Mouse (Mus musculus) spleen, adult 2 months (tissue): ENCODE measurements around the gene H2-Ab1. TPM values are rescaled to one million over a fixed set of nuclear protein-coding genes. Genes with fewer than 3 reads are reported as not detected.

Experiments
- DNase-seq, 2 experiments: peaks; one replicate each; pipeline versions ENCODE4 v3.0.0 to v3.0.0-alpha.2; 2012 to 2021; ENCODE audit warnings: low spot score in 2 of 2, low read depth in 1 of 2
- H3K27ac ChIP-seq: fragments of 200-500 bp; 2 replicates; pipeline ENCODE4 v1.5.1; 2012; ENCODE audit warnings: low read length, inconsistent platforms; ENCODE audit not compliant: insufficient read depth
- H3K27me3 ChIP-seq: fragments of 200-500 bp; 2 replicates; pipeline ENCODE4 v1.6.1; 2012; ENCODE audit warnings: mild to moderate bottlenecking, moderate library complexity, low read length, inconsistent platforms; ENCODE audit not compliant: control insufficient read depth, insufficient read depth
- H3K36me3 ChIP-seq: fragments of 200-500 bp; 2 replicates; pipeline ENCODE4 v1.6.1; 2012; ENCODE audit warnings: mild to moderate bottlenecking, low read length, inconsistent platforms; ENCODE audit not compliant: control insufficient read depth, insufficient read depth
- H3K4me1 ChIP-seq: fragments of 200-500 bp; 2 replicates; pipeline ENCODE4 v1.6.1; 2011; ENCODE audit warnings: inconsistent platforms; ENCODE audit not compliant: control insufficient read depth, insufficient read depth, insufficient read length
- H3K4me3 ChIP-seq: fragments of 200-500 bp; 2 replicates; pipeline ENCODE4 v1.5.1; 2011; ENCODE audit warnings: mild to moderate bottlenecking, inconsistent platforms; ENCODE audit not compliant: insufficient read depth, insufficient read length; ENCODE audit errors: extremely low read depth
- CTCF ChIP-seq: fragments of 200-500 bp; IDR thresholded peaks from 2 replicates; pipeline ENCODE4 v1.5.1; 2011; ENCODE audit warnings: mild to moderate bottlenecking, inconsistent platforms; ENCODE audit not compliant: insufficient read depth, insufficient read length, insufficient replicate concordance; ENCODE audit errors: extremely low read depth
- POLR2A ChIP-seq: fragments of 200-500 bp; IDR thresholded peaks from 2 replicates; pipeline ENCODE4 v1.6.1; 2011; ENCODE audit warnings: low read depth, low read length, inconsistent platforms
- WGBS: fragments of 180-500 bp; shearing (Covaris S2); methylation state at CpG from one replicate; pipeline ENCODE4 v1.1.7; 2018; 5-methylcytosine and 5-hydroxymethylcytosine counted together
- polyA plus RNA-seq: library from polyadenylated mRNA; depleted of rRNA; stranded (reverse); fragments of >200 nt; gene quantifications from 2 replicates; pipeline ENCODE4 v1.2.3, GENCODE M21; 2012

The H2-Ab1 gene
- polyA plus RNA-seq, 1 experiment: 5,504 TPM

DNA sequence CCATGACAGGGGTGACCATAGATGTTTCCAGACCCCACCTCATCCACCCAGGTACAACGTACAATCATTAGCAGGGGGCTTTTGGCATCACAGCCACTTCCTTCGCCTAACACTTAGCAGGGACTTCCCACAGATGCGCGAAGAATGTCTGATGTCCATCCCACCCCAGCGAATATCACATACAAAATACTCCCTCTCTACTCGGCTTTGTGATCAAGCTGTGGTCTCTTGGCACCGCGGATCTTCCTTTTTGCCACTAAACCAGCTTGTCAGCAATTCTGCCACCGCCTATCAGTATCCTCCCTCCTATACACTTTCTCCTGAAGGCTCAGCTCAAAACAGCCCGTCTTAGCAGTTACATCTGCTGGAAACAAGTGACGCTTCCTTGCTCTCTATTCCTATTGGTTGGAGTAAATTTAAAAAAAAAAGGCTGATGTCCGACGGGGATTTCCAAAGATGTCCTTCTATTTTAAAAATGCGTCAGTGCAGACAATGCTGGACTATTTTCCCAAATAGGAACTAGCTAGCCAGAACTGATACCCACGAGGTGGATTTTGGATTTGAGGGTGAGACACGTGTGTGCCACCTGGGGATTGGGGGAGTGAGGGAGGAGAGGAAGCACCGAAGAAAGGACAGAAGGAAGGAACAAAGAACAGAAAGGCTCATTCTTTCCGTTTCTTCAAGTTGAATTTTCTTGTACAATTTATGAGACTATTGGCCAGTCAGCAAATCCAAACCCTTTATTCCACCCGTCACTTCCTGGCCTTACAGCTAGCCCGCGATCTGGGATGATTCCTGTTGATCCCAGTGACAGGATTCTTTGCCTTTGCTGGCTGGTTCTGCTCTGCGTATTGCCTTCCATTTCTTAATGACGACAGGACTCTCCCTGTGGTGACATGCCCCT lies 38.7 kb downstream of the H2-Ab1 start:
- Histone ChIP-seq H3K4me3 (peak overlapping the region; percentile 50; the same call in 1 of the 2 replicates), H3K27ac (peak overlapping the region; percentile 94)
- TF ChIP-seq CTCF (no peak), POLR2A (peak; percentile 79)

DNA sequence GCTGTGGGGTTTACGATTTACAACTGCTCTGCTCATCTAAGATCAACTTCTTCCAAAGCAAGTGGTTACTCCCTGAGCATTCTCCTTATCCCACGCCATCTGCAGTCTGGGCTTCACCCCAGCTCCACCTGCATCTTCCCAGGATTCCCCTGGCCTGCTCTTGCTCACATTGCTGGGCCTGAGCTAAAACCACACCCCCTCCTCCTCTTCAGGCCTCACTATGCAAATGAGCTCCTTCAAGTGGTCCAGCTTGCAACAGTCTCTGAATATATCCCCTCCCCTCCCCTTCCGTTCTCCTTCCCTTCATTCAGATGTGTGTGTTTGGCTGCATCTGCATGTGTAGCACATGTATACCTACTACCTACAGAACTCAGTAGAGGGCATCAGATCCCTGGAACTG lies 41.9 kb downstream of the H2-Ab1 start:
- 54% methylated on average over 3 of the region's 3 CpGs for WGBS
- peak overlapping the region; percentile 93 for H3K27ac ChIP-seq
- H3K27me3 ChIP-seq: no peaks in the 10 kb centered on the region
- H3K4me3 ChIP-seq: no peak overlapping the region
- no peak for TF ChIP-seq CTCF
- TF ChIP-seq POLR2A: no peak; the same call in 1 of the 2 replicates
- H3K36me3 ChIP-seq: no peaks in the 10 kb centered on the region
- peak; percentile 66 to 80 for DNase-seq
- H3K4me1 ChIP-seq: peaks cover 40% of the 10 kb centered on the region; the same call in 1 of the 2 replicates

More for the DNA sequence above, 38.7 kb downstream of the H2-Ab1 start:
- WGBS: 24% methylated on average over 23 of the region's 23 CpGs
- peak; percentile 76 to 96 for DNase-seq
- H3K4me1 ChIP-seq: peaks cover 42% of the 10 kb centered on the region; the same call in 1 of the 2 replicates
- no peaks in the 10 kb centered on the region for H3K36me3 ChIP-seq
- H3K27me3 ChIP-seq: no peaks in the 10 kb centered on the region

- no peak for DNase-seq
Observed at GRCm38 (mm10) chr17:34300071-34300470, 42.6 kb downstream of the H2-Ab1 start.

DNA sequence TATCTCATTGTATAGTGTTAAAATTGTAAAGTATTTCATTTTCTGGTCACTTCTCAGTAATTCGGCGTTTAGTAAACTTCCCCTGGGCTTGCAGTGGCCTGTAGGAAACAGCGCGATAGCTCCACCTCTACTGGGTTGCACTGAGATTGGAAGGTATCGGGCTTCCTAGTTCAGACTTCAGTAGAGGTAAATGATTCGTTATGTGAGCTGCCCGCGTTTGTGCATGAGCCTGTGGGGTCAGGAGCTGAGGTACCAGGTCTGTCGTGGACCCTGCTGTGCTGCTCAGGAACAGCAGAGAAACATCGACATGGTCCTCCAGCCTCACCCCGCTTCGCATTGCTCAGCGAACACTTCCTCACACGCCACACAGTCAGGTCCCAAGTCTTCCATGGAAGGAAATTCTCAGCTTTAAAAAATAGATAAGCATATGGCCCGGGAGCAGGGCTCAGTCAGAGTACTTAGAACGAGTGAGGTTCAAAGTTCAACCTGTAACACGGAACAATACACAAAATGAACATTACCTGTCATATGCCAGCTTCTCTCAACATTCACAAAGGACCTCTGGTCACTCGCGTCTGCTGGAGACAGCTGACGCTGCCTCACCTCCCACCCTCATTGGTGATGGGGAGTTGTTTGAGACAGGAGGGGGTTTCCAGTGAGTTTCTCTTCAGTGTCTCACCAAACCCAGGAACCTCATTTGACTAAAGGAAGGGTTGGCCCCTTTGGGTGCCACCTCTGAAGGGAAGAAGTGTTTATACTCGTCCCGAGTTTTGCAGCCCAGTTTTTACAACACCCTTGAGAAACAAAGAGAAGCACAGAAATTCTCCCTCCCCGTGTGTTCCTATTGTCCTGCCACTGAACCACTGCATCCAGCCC lies 43.4 kb downstream of the H2-Ab1 start:
- Histone ChIP-seq H3K36me3 (no peaks in the 10 kb centered on the region), H3K4me3 (no peak overlapping the region; the same call in 1 of the 2 replicates), H3K4me1 (peaks cover 37% of the 10 kb centered on the region; the same call in 1 of the 2 replicates), H3K27ac (peak overlapping the region; percentile 99), H3K27me3 (no peaks in the 10 kb centered on the region)
- WGBS: 60% methylated on average over 23 of the region's 23 CpGs
- TF ChIP-seq CTCF: no peak
- TF ChIP-seq POLR2A: peak; percentile 36
- peak; percentile 90 to 96 for DNase-seq

More at GRCm38 (mm10) chr17:34300071-34300470, 42.6 kb downstream of the H2-Ab1 start:
- Histone ChIP-seq H3K4me1 (peaks cover 37% of the 10 kb centered on the region; the same call in 1 of the 2 replicates), H3K4me3 (no peak overlapping the region), H3K36me3 (no peaks in the 10 kb centered on the region), H3K27me3 (no peaks in the 10 kb centered on the region), H3K27ac (peak overlapping the region; percentile 91)
- TF ChIP-seq CTCF (no peak), POLR2A (no peak)
- 94% methylated on average over 8 of the region's 8 CpGs for WGBS

- Histone ChIP-seq H3K27ac (peak overlapping the region; percentile 88), H3K36me3 (peaks cover 2% of the 10 kb centered on the region; the same call in 1 of the 2 replicates), H3K27me3 (no peaks in the 10 kb centered on the region), H3K4me1 (peaks cover 34% of the 10 kb centered on the region; the same call in 1 of the 2 replicates), H3K4me3 (no peak overlapping the region)
- no peak for TF ChIP-seq POLR2A
- TF ChIP-seq CTCF: no peak
- DNase-seq: no peak
- WGBS: 77% methylated on average over 4 of the region's 4 CpGs
Observed at GRCm38 (mm10) chr17:34301670-34302190, 44.2 kb downstream of the H2-Ab1 start.

DNA sequence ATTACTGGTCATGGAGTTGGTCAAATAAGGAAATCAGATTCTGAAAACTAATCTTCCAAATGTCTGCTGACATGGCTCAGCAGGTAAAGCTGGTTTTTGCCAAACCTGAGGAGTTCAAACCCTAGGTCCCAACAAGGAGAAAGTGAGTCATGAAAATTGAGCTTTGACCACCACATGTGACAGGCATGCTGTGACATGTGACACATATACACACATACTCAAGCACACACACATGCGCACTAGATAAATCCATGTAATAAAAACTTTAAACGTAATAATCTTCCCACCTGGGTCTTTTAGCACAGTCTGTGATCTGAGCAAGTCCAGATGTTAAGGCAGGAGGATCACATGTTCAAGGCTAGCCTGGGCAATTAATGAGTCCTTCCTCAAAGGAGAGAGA lies 46.3 kb downstream of the H2-Ab1 start:
- peaks cover 15% of the 10 kb centered on the region; the same call in 1 of the 2 replicates for H3K4me1 ChIP-seq
- no peaks in the 10 kb centered on the region for H3K27me3 ChIP-seq
- no peak overlapping the region for H3K4me3 ChIP-seq
- peak overlapping the region; percentile 100 for H3K27ac ChIP-seq
- WGBS: 89% methylated on average over 2 of the region's 2 CpGs
- H3K36me3 ChIP-seq: peaks cover 15% of the 10 kb centered on the region
- no peak for TF ChIP-seq CTCF
- TF ChIP-seq POLR2A: no peak
- no peak for DNase-seq
